Mouse (Mus musculus): ENCODE measurements around the gene Serping1. TPM values are rescaled to one million over a fixed set of nuclear protein-coding genes. Genes with fewer than 3 reads are reported as not detected.

The Serping1 gene
- polyA plus RNA-seq, 1 experiment, result 135 TPM

- DNase-seq (ENCODE audit: low read depth in 1 of 2, low spot score in 2 of 2), result peak in 1 of 2 experiments; percentile 56
- H3K4me1 ChIP-seq (ENCODE audit: control insufficient read depth, insufficient read depth, insufficient read length), result no peaks in the 10 kb centered on the region; the same call in 1 of the 2 replicates
- WGBS, result under 1% methylated on average over 21 of the region's 21 CpGs
- peak within 1 kb of the TSS; percentile 78 for H3K4me3 ChIP-seq (ENCODE audit: extremely low read depth, insufficient read depth, insufficient read length)
- no peaks in the 10 kb centered on the region for H3K36me3 ChIP-seq (ENCODE audit: control insufficient read depth, insufficient read depth, low read length)
- no peaks in the 10 kb centered on the region for H3K27me3 ChIP-seq (ENCODE audit: control insufficient read depth, insufficient read depth, low read length)
- TF ChIP-seq POLR2A (IDR thresholded peaks at IDR 0.05; ENCODE audit: low read depth, low read length) (no peak), CTCF (IDR thresholded peaks at IDR 0.05; ENCODE audit: extremely low read depth, insufficient read depth, insufficient read length, insufficient replicate concordance) (no peak)
- peak within 1 kb of the TSS; percentile 58; the same call in 1 of the 2 replicates for H3K27ac ChIP-seq (ENCODE audit: insufficient read depth, low read length)
Observed at GRCm38 (mm10) chr2:84798493-84798921, 23.3 kb upstream of the Serping1 start, which contains the start of gene Ube2l6. Gene Ube2l6, plus strand, starts transcription at chr2:84798828.

DNA sequence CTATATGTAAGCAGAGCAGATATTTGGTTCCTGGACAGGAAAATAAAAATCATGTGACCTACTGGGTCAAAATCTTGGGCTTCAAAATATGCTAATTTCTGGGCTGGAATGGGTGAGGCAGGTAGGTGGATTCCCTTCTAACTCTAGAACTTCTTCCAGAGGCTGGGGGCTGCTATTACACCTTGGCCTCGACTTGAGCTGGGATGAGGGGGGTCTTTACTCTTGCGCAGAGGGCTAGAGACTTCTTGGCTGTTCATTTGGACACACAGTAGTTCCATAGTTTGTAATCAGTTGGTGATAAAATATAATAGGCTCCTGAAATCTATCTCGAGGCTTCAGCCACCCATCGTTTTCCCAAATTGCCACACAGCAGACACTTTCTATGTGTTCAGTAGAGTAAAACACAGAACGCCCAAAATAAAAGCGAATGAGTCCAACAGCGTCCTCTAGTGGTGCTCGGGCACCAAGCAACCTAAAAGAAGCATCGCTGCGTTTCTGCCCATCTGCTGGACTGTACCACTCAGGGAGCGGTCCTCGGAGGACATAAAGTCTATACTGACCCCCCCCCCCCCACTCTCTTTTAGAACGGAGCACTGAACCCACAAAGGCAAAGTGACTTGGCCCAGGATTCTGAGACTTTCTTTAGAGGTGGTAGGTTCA is 22.7 kb upstream of the Serping1 start:
- peak; percentile 60; the same call in 1 of the 2 replicates for TF ChIP-seq CTCF (IDR thresholded peaks at IDR 0.05; ENCODE audit: extremely low read depth, insufficient read depth, insufficient read length, insufficient replicate concordance)
- TF ChIP-seq POLR2A (IDR thresholded peaks at IDR 0.05; ENCODE audit: low read depth, low read length), result no peak
- H3K4me1 ChIP-seq (ENCODE audit: control insufficient read depth, insufficient read depth, insufficient read length), result no peaks in the 10 kb centered on the region; the same call in 1 of the 2 replicates
- H3K27me3 ChIP-seq (ENCODE audit: control insufficient read depth, insufficient read depth, low read length), result no peaks in the 10 kb centered on the region
- no peaks in the 10 kb centered on the region for H3K36me3 ChIP-seq (ENCODE audit: control insufficient read depth, insufficient read depth, low read length)
- WGBS, result 10% methylated on average over 13 of the region's 13 CpGs
- peak overlapping the region; percentile 78 for H3K4me3 ChIP-seq (ENCODE audit: extremely low read depth, insufficient read depth, insufficient read length)
- DNase-seq (ENCODE audit: low read depth in 1 of 2, low spot score in 2 of 2), result peak; percentile 53 to 65
- peak overlapping the region; percentile 58; the same call in 1 of the 2 replicates for H3K27ac ChIP-seq (ENCODE audit: insufficient read depth, low read length)

GRCm38 (mm10) chr2:84793871-84794270 is 18.6 kb upstream of the Serping1 start:
- no peaks in the 10 kb centered on the region for H3K36me3 ChIP-seq (ENCODE audit: control insufficient read depth, insufficient read depth, low read length)
- 59% methylated on average over 3 of the region's 3 CpGs for WGBS
- no peak overlapping the region for H3K4me3 ChIP-seq (ENCODE audit: extremely low read depth, insufficient read depth, insufficient read length)
- no peak overlapping the region for H3K27ac ChIP-seq (ENCODE audit: insufficient read depth, low read length)
- H3K4me1 ChIP-seq (ENCODE audit: control insufficient read depth, insufficient read depth, insufficient read length), result no peaks in the 10 kb centered on the region
- TF ChIP-seq POLR2A (IDR thresholded peaks at IDR 0.05; ENCODE audit: low read depth, low read length), result no peak
- TF ChIP-seq CTCF (IDR thresholded peaks at IDR 0.05; ENCODE audit: extremely low read depth, insufficient read depth, insufficient read length, insufficient replicate concordance), result no peak
- H3K27me3 ChIP-seq (ENCODE audit: control insufficient read depth, insufficient read depth, low read length), result no peaks in the 10 kb centered on the region
- DNase-seq (ENCODE audit: low read depth in 1 of 2, low spot score in 2 of 2), result no peak

DNA sequence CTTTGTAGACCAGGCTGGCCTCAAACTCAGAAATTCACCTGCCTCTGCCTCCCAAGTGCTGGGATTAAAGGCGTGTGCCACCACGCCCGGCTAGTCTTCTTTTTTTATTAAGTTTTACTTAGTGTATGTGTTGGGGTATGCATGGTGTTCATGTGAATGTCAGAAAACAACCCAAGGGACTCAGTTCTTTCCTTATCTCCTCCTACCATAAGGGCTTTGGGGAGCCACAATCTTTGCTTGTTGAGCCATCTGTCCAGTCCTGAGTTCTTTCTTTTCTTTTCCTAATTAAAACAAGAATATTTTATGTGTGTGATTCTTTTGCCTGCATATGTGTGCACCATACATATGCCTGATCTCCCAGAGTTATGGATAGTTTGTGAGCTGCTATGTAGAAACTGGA is 17.9 kb upstream of the Serping1 start:
- TF ChIP-seq POLR2A (IDR thresholded peaks at IDR 0.05; ENCODE audit: low read depth, low read length), result no peak
- TF ChIP-seq CTCF (IDR thresholded peaks at IDR 0.05; ENCODE audit: extremely low read depth, insufficient read depth, insufficient read length, insufficient replicate concordance), result no peak
- no peaks in the 10 kb centered on the region for H3K4me1 ChIP-seq (ENCODE audit: control insufficient read depth, insufficient read depth, insufficient read length)
- H3K27me3 ChIP-seq (ENCODE audit: control insufficient read depth, insufficient read depth, low read length), result no peaks in the 10 kb centered on the region
- DNase-seq (ENCODE audit: low read depth in 1 of 2, low spot score in 2 of 2), result no peak
- H3K4me3 ChIP-seq (ENCODE audit: extremely low read depth, insufficient read depth, insufficient read length), result no peak overlapping the region
- H3K27ac ChIP-seq (ENCODE audit: insufficient read depth, low read length), result no peak overlapping the region
- H3K36me3 ChIP-seq (ENCODE audit: control insufficient read depth, insufficient read depth, low read length), result no peaks in the 10 kb centered on the region
- 75% methylated on average over 3 of the region's 3 CpGs for WGBS

DNA sequence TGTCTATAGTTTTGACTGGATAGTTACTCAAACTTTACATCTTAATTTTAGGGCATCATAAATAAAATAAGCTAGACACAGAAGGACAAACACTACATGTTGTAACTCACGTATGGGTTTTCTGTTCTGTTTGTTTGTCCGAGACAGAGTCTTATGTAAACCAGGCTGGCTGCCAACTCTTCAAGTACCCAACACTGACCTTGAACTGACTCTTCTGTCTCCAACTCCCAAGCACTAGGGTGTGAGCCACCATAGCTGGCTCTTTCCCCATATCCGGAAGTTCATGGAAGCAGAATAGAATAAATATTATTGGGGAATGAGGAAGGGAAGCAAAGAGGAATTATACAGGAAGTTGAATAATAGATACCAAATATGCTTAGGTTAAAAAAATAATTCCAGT is 17.3 kb upstream of the Serping1 start:
- Histone ChIP-seq H3K4me1 (ENCODE audit: control insufficient read depth, insufficient read depth, insufficient read length) (no peaks in the 10 kb centered on the region), H3K27me3 (ENCODE audit: control insufficient read depth, insufficient read depth, low read length) (no peaks in the 10 kb centered on the region), H3K36me3 (ENCODE audit: control insufficient read depth, insufficient read depth, low read length) (no peaks in the 10 kb centered on the region), H3K4me3 (ENCODE audit: extremely low read depth, insufficient read depth, insufficient read length) (no peak overlapping the region), H3K27ac (ENCODE audit: insufficient read depth, low read length) (no peak overlapping the region)
- no peak for DNase-seq (ENCODE audit: low read depth in 1 of 2, low spot score in 2 of 2)
- TF ChIP-seq POLR2A (IDR thresholded peaks at IDR 0.05; ENCODE audit: low read depth, low read length) (no peak), CTCF (IDR thresholded peaks at IDR 0.05; ENCODE audit: extremely low read depth, insufficient read depth, insufficient read length, insufficient replicate concordance) (no peak)
- WGBS, result 92% methylated on average over 3 of the region's 3 CpGs

DNA sequence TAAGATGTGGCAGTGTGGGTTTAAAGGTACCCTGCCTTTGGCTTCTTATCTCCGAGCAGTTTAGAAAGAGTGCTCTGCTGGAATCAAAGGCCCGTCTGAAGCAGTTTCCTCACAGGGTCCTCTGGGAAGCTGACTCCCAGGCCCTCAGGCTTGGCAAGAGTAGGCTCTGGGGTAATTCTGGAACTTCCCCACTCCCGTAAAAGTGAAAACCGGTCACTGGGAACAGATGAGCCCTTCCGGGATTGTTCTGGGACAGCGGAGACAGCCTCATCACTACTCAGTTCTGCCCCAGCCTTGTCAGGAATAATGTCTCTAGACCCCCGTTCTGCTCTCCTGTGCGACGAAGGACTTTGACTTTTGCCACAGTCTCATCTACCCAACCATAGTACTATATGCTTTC is 15.2 kb upstream of the Serping1 start:
- no peak overlapping the region for H3K27ac ChIP-seq (ENCODE audit: insufficient read depth, low read length)
- 85% methylated on average over 9 of the region's 9 CpGs for WGBS

GRCm38 (mm10) chr2:84788316-84788715 is 13.1 kb upstream of the Serping1 start:
- H3K4me3 ChIP-seq (ENCODE audit: extremely low read depth, insufficient read depth, insufficient read length), result no peak overlapping the region
- WGBS, result 69% methylated on average over 3 of the region's 3 CpGs
- H3K27me3 ChIP-seq (ENCODE audit: control insufficient read depth, insufficient read depth, low read length), result no peaks in the 10 kb centered on the region
- DNase-seq (ENCODE audit: low read depth in 1 of 2, low spot score in 2 of 2), result no peak
- TF ChIP-seq POLR2A (IDR thresholded peaks at IDR 0.05; ENCODE audit: low read depth, low read length), result no peak
- no peak for TF ChIP-seq CTCF (IDR thresholded peaks at IDR 0.05; ENCODE audit: extremely low read depth, insufficient read depth, insufficient read length, insufficient replicate concordance)
- H3K36me3 ChIP-seq (ENCODE audit: control insufficient read depth, insufficient read depth, low read length), result no peaks in the 10 kb centered on the region
- H3K4me1 ChIP-seq (ENCODE audit: control insufficient read depth, insufficient read depth, insufficient read length), result no peaks in the 10 kb centered on the region
- no peak overlapping the region for H3K27ac ChIP-seq (ENCODE audit: insufficient read depth, low read length)

More for the DNA sequence above, 15.2 kb upstream of the Serping1 start:
- Histone ChIP-seq H3K36me3 (ENCODE audit: control insufficient read depth, insufficient read depth, low read length) (no peaks in the 10 kb centered on the region), H3K4me3 (ENCODE audit: extremely low read depth, insufficient read depth, insufficient read length) (no peak overlapping the region), H3K4me1 (ENCODE audit: control insufficient read depth, insufficient read depth, insufficient read length) (no peaks in the 10 kb centered on the region), H3K27me3 (ENCODE audit: control insufficient read depth, insufficient read depth, low read length) (no peaks in the 10 kb centered on the region)
- no peak for DNase-seq (ENCODE audit: low read depth in 1 of 2, low spot score in 2 of 2)
- TF ChIP-seq CTCF (IDR thresholded peaks at IDR 0.05; ENCODE audit: extremely low read depth, insufficient read depth, insufficient read length, insufficient replicate concordance), result no peak
- TF ChIP-seq POLR2A (IDR thresholded peaks at IDR 0.05; ENCODE audit: low read depth, low read length), result no peak
